Mouse (Mus musculus) limb, embryonic 11.5 days (tissue): ENCODE data around the gene Lamp2. TPM values are rescaled to one million over a fixed set of nuclear protein-coding genes. Genes with fewer than 3 reads are reported as not detected.

ENCODE experiments used
- ATAC-seq: fragments of 200-750 bp; cut with Nextera tagmentation; 2 replicates; pipeline ENCODE4 v1.8.0; 2017; ENCODE audit warnings: low read depth; ENCODE audit not compliant: insufficient number of reproducible peaks, low FRiP score, low TSS enrichment
- DNase-seq: peaks from one replicate; pipeline ENCODE4 v3.0.0-alpha.2; 2015; ENCODE audit warnings: low spot score
- H3K27ac ChIP-seq: fragments of 300-500 bp; sonication (generic); replicated peaks from 2 replicates; pipeline ENCODE4 v1.5.1; 2014; ENCODE audit warnings: low read depth, mild to moderate bottlenecking, low read length
- H3K27me3 ChIP-seq: fragments of 300-500 bp; sonication (generic); 2 replicates; pipeline ENCODE4 v1.6.1; 2014; ENCODE audit warnings: mild to moderate bottlenecking, low read length, mixed read lengths; ENCODE audit not compliant: control insufficient read depth, insufficient read depth
- H3K36me3 ChIP-seq: fragments of 300-500 bp; sonication (generic); 2 replicates; pipeline ENCODE4 v1.6.1; 2014; ENCODE audit warnings: mild to moderate bottlenecking, low read length, moderate library complexity, mixed read lengths; ENCODE audit not compliant: control insufficient read depth, insufficient read depth
- H3K4me1 ChIP-seq: fragments of 300-500 bp; sonication (generic); 2 replicates; pipeline ENCODE4 v1.6.1; 2014; ENCODE audit warnings: low read length, mixed read lengths; ENCODE audit not compliant: control insufficient read depth, insufficient read depth
- H3K4me2 ChIP-seq: fragments of 300-500 bp; sonication (generic); 2 replicates; pipeline ENCODE4 v1.6.1; 2014; ENCODE audit warnings: low read depth, mild to moderate bottlenecking, moderate library complexity; ENCODE audit not compliant: severe bottlenecking
- H3K4me3 ChIP-seq: fragments of 300-500 bp; sonication (generic); 2 replicates; pipeline ENCODE4 v1.5.1; 2014; ENCODE audit warnings: low read depth, low read length
- H3K9ac ChIP-seq: fragments of 300-500 bp; sonication (generic); 2 replicates; pipeline ENCODE4 v1.6.1; 2014; ENCODE audit warnings: mild to moderate bottlenecking, low read length
- H3K9me3 ChIP-seq: fragments of 300-500 bp; sonication (generic); 2 replicates; pipeline ENCODE4 v1.6.1; 2016; ENCODE audit warnings: low read length; ENCODE audit not compliant: control insufficient read depth
- WGBS: fragments of 180-500 bp; shearing (Covaris S2); extraction: QIAGEN DNeasy Blood & Tissue Kit; methylation state at CpG from one replicate; pipeline ENCODE4 v1.1.7; 2014; 5-methylcytosine and 5-hydroxymethylcytosine counted together
- polyA plus RNA-seq: library from polyadenylated mRNA; unstranded; fragments of >200 nt; fragmentation: Nextera tagmentation; extraction: Ambion mirVana; gene quantifications from 2 replicates; pipeline ENCODE4 v1.2.1, GENCODE M21; 2014

Lamp2 gene
- polyA plus RNA-seq, 1 experiment from 2014 or later: 88.4 TPM

DNA sequence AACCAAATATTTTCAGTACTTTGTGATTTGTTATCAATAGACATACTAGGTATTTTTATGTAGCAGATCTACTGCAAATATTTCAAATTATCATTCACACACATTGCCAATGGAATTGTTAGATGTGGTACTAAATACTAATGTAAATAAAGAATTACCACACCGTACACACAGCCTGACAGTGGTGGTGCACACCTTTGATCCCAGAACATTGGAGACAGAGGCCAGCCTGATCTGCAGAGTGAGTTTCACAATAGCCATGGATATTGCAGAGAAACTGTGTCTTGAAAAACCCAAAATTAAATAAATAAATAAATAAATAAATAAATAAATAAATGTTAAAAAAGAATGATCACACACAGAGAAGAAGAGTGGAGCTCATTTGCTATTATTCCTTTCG is 6.9 kb upstream of the Lamp2 start:
- no peaks in the 10 kb centered on the region for H3K9me3 ChIP-seq
- H3K4me1 ChIP-seq: no peaks in the 10 kb centered on the region
- H3K36me3 ChIP-seq: no peaks in the 10 kb centered on the region
- no peaks in the 10 kb centered on the region for H3K27me3 ChIP-seq
- WGBS: 93% methylated on average over 2 of the region's 2 CpGs
- no peak overlapping the region for H3K4me3 ChIP-seq
- H3K9ac ChIP-seq: no peak overlapping the region
- ATAC-seq (no peak), DNase-seq (no peak)
- H3K27ac ChIP-seq: no peak overlapping the region
- H3K4me2 ChIP-seq: no peak overlapping the region

DNA sequence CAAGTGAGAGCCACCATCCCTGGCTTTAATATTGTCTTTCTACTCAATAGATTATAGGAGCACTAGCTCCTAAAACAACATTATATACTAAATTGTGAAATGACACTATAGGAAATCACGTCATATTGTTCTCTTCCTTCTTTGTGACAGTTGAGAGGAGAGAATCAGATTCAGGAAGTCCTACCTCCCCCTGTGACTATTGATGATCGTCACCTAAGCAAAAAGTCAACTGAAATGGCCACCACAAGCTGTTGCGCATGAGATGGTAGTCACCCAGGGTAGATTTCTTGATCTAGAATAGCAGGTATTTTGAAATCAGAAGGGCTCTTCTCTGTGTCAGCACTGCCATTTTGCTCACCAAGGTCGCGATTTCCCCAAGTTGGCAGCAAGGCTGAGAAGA is 5.8 kb upstream of the Lamp2 start:
- no peak overlapping the region for H3K4me3 ChIP-seq
- ATAC-seq: no peak
- WGBS: 93% methylated on average over 5 of the region's 5 CpGs
- H3K27ac ChIP-seq: no peak overlapping the region
- no peaks in the 10 kb centered on the region for H3K36me3 ChIP-seq
- DNase-seq: no peak
- H3K4me1 ChIP-seq: no peaks in the 10 kb centered on the region
- H3K27me3 ChIP-seq: no peaks in the 10 kb centered on the region
- H3K4me2 ChIP-seq: no peak overlapping the region
- no peak overlapping the region for H3K9ac ChIP-seq
- no peaks in the 10 kb centered on the region for H3K9me3 ChIP-seq

DNA sequence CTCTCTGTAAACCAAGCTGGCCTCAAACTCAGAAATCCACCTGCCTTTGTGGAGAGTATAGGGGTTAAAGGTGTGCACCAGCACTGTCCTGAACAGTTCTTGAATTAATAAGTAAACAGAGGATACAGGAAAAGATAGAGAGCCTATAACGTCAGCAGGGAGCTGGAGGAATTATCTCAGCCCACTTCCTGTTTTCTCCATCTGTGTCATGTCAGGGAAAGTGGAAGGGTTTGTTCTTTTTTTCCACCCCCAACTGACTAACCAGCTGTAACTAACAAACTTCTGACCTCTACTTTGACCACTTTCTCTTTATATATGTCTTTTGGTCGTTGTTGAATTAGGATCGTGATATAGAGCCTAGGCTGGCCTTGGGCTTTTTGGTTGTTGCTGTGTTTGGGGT is 4.6 kb upstream of the Lamp2 start:
- H3K27me3 ChIP-seq: no peaks in the 10 kb centered on the region
- DNase-seq: no peak
- no peaks in the 10 kb centered on the region for H3K36me3 ChIP-seq
- H3K9me3 ChIP-seq: no peaks in the 10 kb centered on the region
- no peak for ATAC-seq
- no peaks in the 10 kb centered on the region for H3K4me1 ChIP-seq
- H3K27ac ChIP-seq: no peak overlapping the region
- H3K4me2 ChIP-seq: no peak overlapping the region
- 62% methylated on average over 3 of the region's 3 CpGs for WGBS
- H3K9ac ChIP-seq: no peak overlapping the region
- H3K4me3 ChIP-seq: no peak overlapping the region

DNA sequence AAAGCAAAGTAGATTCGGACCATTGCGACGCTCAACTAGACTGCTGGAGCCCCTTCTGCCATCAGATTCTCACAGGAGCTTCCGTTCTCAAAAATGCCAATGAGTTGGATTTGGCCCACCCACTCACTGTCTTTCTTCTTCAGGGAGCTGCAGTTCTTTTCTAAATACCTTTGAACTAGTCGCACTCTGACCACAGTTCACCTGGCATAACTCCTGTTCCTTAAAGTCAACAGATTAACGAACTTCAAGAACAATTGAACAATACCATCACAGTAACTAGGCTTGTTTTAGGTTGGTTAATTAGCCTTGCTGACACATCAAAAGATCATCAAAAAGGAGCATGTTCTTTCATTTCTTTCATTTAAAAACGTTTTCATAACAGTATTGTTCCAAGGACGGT is 2.8 kb upstream of the Lamp2 start:
- 83% methylated on average over 8 of the region's 8 CpGs for WGBS
- Histone ChIP-seq H3K27ac (no peak overlapping the region), H3K27me3 (no peaks in the 10 kb centered on the region), H3K36me3 (no peaks in the 10 kb centered on the region), H3K4me3 (no peak overlapping the region), H3K9me3 (no peaks in the 10 kb centered on the region), H3K4me2 (no peak overlapping the region), H3K9ac (no peak overlapping the region), H3K4me1 (no peaks in the 10 kb centered on the region)
- DNase-seq (no peak), ATAC-seq (no peak)

DNA sequence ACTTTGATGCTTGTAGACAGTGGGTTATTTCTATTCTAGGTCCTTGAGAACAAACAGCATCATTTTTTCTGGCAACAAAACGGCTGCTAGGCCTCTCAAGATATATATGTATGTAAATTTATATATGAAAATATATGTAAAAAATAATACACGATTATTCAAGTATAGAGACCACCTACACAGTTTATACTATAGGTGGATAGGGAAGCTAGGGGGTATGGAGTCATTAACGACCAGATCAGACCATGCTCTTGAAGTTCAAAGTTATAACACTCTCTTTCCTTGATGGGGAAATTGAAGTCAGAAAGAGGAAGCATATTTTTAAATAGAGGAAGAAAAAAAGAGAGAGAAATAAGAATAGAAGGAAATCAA is 367 bp upstream of the Lamp2 start:
- Histone ChIP-seq H3K27me3 (no peaks in the 10 kb centered on the region), H3K9me3 (no peaks in the 10 kb centered on the region), H3K4me1 (no peaks in the 10 kb centered on the region), H3K4me3 (no peak overlapping the region; the same call in 1 of the 2 replicates), H3K36me3 (no peaks in the 10 kb centered on the region), H3K27ac (no peak overlapping the region), H3K4me2 (no peak overlapping the region), H3K9ac (no peak overlapping the region)
- 38% methylated on average over 3 of the region's 3 CpGs for WGBS
- no peak for DNase-seq
- ATAC-seq: no peak

DNA sequence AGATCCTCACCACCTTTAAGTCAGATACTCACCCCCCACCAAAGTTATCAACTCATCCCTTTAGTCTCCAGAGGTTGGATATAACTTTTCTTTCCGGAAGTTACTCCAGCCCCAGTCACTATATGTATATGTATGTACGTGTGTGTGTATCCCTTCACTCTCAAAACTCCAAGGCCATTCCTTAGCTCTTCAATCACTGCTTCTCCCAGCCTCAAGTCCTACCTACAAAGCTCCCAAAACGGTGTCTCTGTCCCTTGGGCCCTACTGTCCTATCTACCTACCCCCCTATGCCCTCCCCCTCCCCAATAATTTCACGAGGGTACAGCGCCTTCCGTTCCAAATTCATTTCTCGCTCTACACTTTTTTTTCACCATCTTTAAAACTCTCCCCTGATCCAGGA is 780 bp downstream of the Lamp2 start:
- ATAC-seq: peak; percentile 47; the same call in 1 of the 2 replicates

DNA sequence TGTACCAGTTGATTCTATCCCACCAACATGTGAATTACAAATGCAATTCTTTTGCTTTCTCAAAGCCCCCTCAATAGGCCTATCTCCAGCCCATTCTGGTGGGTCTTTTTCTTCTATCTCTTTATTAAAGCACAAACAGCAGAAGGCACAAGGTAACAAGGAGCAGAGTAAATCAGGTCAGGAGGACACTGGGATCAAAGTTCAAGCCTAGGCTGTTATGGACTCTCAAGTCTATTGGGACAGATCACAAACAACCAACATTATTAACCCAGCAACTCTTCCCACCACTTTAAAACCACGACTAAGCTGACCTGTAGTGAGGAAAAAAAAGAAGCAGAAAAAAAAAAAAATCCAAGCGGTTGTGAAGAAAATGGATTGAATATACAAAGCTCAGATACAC is 1.4 kb downstream of the Lamp2 start:
- Histone ChIP-seq H3K27me3 (no peaks in the 10 kb centered on the region), H3K4me1 (no peaks in the 10 kb centered on the region), H3K9ac (no peak overlapping the region), H3K9me3 (no peaks in the 10 kb centered on the region), H3K4me2 (peak overlapping the region; percentile 34; the same call in 1 of the 2 replicates), H3K36me3 (no peaks in the 10 kb centered on the region), H3K4me3 (no peak overlapping the region), H3K27ac (no peak overlapping the region)
- WGBS: 36% methylated on average over 2 of the region's 2 CpGs
- ATAC-seq (no peak), DNase-seq (no peak)

More for the DNA sequence above, 780 bp downstream of the Lamp2 start:
- H3K9ac ChIP-seq: peak overlapping the region; percentile 61
- no peaks in the 10 kb centered on the region for H3K9me3 ChIP-seq
- no peaks in the 10 kb centered on the region for H3K27me3 ChIP-seq
- H3K4me2 ChIP-seq: peak overlapping the region; percentile 34
- no peak for DNase-seq
- no peak overlapping the region for H3K27ac ChIP-seq
- 25% methylated on average over 7 of the region's 7 CpGs for WGBS
- H3K36me3 ChIP-seq: no peaks in the 10 kb centered on the region
- no peaks in the 10 kb centered on the region for H3K4me1 ChIP-seq
- H3K4me3 ChIP-seq: peak overlapping the region; percentile 61

DNA sequence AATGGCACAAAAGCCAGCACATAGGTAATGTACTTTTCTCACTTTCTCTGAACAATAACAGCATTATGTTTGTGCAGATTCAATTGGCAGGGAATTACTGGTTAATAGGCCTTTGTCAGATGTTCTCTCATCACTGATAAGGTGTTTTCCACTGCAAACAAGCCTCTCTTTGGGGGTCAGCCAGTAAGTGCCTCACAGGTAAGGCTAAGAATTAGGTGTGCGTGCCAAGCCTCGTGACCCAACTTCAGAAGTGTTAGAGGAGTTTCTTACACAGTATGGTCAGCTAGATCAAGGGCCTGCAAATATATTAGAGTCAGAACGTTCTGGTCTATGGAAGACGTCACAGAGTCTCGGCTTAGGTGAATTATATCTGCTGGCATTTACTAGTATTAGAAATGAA is 2.3 kb downstream of the Lamp2 start:
- DNase-seq (no peak), ATAC-seq (no peak)
- H3K27me3 ChIP-seq: no peaks in the 10 kb centered on the region
- no peaks in the 10 kb centered on the region for H3K9me3 ChIP-seq
- H3K27ac ChIP-seq: no peak overlapping the region
- no peaks in the 10 kb centered on the region for H3K4me1 ChIP-seq
- no peak overlapping the region for H3K9ac ChIP-seq
- H3K36me3 ChIP-seq: no peaks in the 10 kb centered on the region; the same call in 1 of the 2 replicates
- H3K4me3 ChIP-seq: no peak overlapping the region
- 91% methylated on average over 5 of the region's 5 CpGs for WGBS
- H3K4me2 ChIP-seq: no peak overlapping the region

DNA sequence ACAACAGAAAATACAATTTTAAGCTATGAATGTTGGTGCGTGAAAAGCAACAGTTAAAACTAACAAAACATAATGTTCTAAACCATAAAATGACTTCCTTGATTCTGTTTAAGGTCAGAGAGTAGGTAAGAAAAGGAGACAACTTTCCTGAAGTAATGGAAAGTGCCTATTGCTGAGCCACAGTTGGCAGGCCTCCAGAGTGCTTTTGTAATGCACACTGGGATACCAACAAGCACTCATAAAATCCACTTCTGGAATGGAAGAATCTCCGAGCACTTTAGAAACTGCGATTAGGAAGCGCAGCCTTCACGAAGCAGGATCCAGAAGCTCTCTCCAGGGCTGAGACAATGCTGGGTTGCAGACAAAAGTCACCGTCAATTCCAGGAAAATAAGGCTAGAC is 5.8 kb downstream of the Lamp2 start:
- Histone ChIP-seq H3K9me3 (no peaks in the 10 kb centered on the region), H3K36me3 (no peaks in the 10 kb centered on the region; the same call in 1 of the 2 replicates), H3K4me3 (no peak overlapping the region), H3K27ac (no peak overlapping the region), H3K27me3 (no peaks in the 10 kb centered on the region), H3K4me2 (no peak overlapping the region), H3K4me1 (no peaks in the 10 kb centered on the region), H3K9ac (no peak overlapping the region)
- WGBS: 95% methylated on average over 6 of the region's 6 CpGs
- DNase-seq (no peak), ATAC-seq (no peak)
